Mouse (Mus musculus) cerebellum, adult 2 months (tissue): Measurements from ENCODE around the gene Atp6v1b1.

ENCODE experiments used
- CTCF ChIP-seq: fragments of 200-500 bp; IDR thresholded peaks from 2 replicates; pipeline ENCODE4 v1.5.1; 2011; ENCODE audit warnings: low read depth, mild to moderate bottlenecking, control low read depth, low read length, moderate library complexity, borderline replicate concordance; ENCODE audit not compliant: insufficient read depth
- POLR2A ChIP-seq: fragments of 200-500 bp; IDR thresholded peaks from 2 replicates; pipeline ENCODE4 v1.6.1; 2011; ENCODE audit warnings: low read length, control low read depth, borderline replicate concordance; ENCODE audit not compliant: insufficient read depth

DNA sequence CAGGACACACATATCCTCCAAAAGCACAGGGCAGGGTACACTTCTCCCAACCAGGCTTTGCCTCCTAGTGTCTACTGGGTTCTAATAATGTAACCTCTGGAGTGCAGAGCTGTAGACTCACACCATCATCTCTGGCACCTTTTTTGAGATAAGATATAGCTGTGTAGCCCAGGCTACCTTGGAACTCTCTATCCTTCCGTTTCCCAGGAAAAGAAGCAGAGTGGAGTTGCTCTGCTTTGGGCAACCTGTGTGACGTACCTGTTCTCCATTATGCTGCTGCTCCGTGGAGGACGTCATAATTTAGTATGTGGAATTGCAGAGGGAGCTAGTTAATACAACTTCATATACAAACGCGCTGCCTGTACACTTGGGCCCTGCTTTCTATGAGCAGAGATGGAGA is 19.6 kb downstream of the Atp6v1b1 start, which contains the start of gene Ankrd53:
- no peak for TF ChIP-seq CTCF
- TF ChIP-seq POLR2A, result no peak
